Mouse (Mus musculus) spleen, adult 2 months (tissue): ENCODE results near the gene Tspo2.

Experiments
- CTCF ChIP-seq: fragments of 200-500 bp; IDR thresholded peaks from 2 replicates; pipeline ENCODE4 v1.5.1; 2011; ENCODE audit warnings: mild to moderate bottlenecking, inconsistent platforms; ENCODE audit not compliant: insufficient read depth, insufficient read length, insufficient replicate concordance; ENCODE audit errors: extremely low read depth
- POLR2A ChIP-seq: fragments of 200-500 bp; IDR thresholded peaks from 2 replicates; pipeline ENCODE4 v1.6.1; 2011; ENCODE audit warnings: low read depth, low read length, inconsistent platforms

- TF ChIP-seq CTCF, result no peak
- no peak for TF ChIP-seq POLR2A
Observed at GRCm38 (mm10) chr17:48437421-48437911, 13.9 kb downstream of the Tspo2 start.
